Mouse (Mus musculus): Measurements from ENCODE around the gene Dus1l. TPM values are rescaled to one million over a fixed set of nuclear protein-coding genes. Genes with fewer than 3 reads are reported as not detected.
A peak's percentile ranks its signal among the peaks of the same experiment; 100 is the strongest.
"Not testable (repeated sequence)": the region's sequence is repeated elsewhere in the genome, so short reads cannot be mapped to it uniquely, and the experiment has no call there.

Gene Dus1l
- total RNA-seq (2018; cell fraction: chromatin; rRNA removed), result 10 to 100 TPM; 15.6 to 84.1 (median 48.7) TPM
- 10 to 100 TPM; 21.2 to 37.4 (median 31.3) TPM for total RNA-seq (2018; cell fraction: cytosol; rRNA removed)
- 10 to 100 TPM; 12.8 to 57.1 (median 31.4) TPM for total RNA-seq (2018; cell fraction: nucleus; rRNA removed)
- 17.1 to 33.6 TPM (median 26.6 TPM) in 3 replicates for polyA plus RNA-seq (2018)

DNA sequence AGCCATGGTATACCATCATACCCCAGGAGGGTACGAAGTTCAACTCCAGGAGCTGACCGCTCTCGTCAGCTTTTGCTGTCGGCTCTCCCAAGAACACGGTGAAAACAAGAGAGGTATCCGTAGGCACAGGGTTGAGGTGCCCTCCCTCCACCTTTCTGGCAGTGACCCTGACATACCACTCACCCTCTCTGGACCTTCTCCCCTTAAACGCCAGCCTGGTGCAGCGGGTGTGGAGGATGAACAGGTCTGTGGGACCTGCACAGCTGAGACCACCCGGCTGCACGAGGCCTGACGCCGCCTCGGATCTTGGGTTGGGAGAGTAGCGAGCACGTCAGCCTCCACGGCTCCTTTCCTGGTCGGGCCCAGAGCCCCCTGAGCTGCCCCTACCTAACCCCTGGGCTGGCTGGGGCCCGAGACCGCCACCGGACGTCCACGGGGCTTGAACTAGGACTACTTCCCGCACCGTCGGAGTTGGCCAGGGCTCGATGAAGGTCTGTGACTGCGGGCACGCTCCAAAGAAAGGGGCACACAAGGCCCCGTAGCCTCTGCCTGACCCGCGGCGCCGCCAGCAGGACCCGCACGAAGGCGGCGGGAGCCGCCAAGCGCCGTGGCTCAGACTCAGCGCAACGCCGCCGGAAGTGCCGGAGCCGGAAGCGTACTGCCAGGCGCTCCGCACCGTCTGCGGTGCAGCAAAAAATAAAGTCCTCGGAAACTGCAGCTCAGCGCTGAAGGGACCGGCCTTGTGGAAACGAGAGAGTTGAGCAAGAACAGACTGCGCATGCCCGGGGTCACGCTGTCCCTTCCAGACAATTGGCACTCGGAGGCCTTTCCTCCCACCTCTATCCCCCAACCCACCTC lies at the start of gene Dus1l:
Gene Dus1l (minus strand): TSS at position 648 of the 858 bp plus-strand sequence.
- H3K79me2 ChIP-seq (ENCODE audit: inconsistent target), result peaks cover 21% of the 10 kb centered on the region
- H3K27ac ChIP-seq, result peak within 1 kb of the TSS; percentile 43
- peaks cover 31% of the 10 kb centered on the region for H3K36me3 ChIP-seq (ENCODE audit: inconsistent target)
- H3K4me3 ChIP-seq (ENCODE audit: inconsistent target), result peak within 1 kb of the TSS; percentile 83
- 1% methylated on average over 59 of the region's 59 CpGs for WGBS (ENCODE audit: missing documents)

DNA sequence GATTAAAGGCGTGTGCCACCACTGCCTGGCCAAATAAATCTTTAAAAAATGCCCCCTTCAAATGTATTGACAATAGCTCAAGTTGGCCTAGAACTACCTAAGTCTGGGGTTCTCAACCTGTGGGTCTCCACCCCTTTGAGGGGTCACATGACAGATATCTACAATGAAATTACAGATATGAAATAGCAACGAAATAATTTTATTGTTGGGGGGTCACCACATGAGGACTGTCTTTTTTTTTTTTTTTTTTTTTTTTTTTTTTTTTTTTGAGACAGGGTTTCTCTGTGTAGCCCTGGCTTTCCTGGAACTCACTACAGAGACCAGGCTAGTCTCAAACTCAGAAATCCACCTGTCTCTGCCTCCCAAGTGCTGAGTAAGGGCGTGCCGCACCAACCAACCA lies 48.1 kb upstream of the Dus1l start:
- H3K4me3 ChIP-seq (ENCODE audit: inconsistent target), result no peak overlapping the region
- WGBS (ENCODE audit: missing documents), result 82% methylated on average over 1 of the region's 4 CpGs

GRCm38 (mm10) chr11:120833555-120834280 lies 37.5 kb upstream of the Dus1l start:
- 93% methylated on average over 8 of the region's 8 CpGs for WGBS (ENCODE audit: missing documents)
- Histone ChIP-seq H3K4me3 (ENCODE audit: inconsistent target) (no peak overlapping the region), H3K27ac (no peak overlapping the region), H3K36me3 (ENCODE audit: inconsistent target) (no peaks in the 10 kb centered on the region), H3K79me2 (ENCODE audit: inconsistent target) (no peaks in the 10 kb centered on the region)

More for the DNA sequence above, 48.1 kb upstream of the Dus1l start:
- Histone ChIP-seq H3K36me3 (ENCODE audit: inconsistent target) (no peaks in the 10 kb centered on the region), H3K27ac (no peak overlapping the region), H3K79me2 (ENCODE audit: inconsistent target) (no peaks in the 10 kb centered on the region)

GRCm38 (mm10) chr11:120832962-120833361 lies 36.8 kb upstream of the Dus1l start:
- WGBS (ENCODE audit: missing documents), result 96% methylated on average over 4 of the region's 5 CpGs
- H3K27ac ChIP-seq; H3K36me3 ChIP-seq (ENCODE audit: inconsistent target); H3K4me3 ChIP-seq (ENCODE audit: inconsistent target); H3K79me2 ChIP-seq (ENCODE audit: inconsistent target): not testable (repeated sequence)

DNA sequence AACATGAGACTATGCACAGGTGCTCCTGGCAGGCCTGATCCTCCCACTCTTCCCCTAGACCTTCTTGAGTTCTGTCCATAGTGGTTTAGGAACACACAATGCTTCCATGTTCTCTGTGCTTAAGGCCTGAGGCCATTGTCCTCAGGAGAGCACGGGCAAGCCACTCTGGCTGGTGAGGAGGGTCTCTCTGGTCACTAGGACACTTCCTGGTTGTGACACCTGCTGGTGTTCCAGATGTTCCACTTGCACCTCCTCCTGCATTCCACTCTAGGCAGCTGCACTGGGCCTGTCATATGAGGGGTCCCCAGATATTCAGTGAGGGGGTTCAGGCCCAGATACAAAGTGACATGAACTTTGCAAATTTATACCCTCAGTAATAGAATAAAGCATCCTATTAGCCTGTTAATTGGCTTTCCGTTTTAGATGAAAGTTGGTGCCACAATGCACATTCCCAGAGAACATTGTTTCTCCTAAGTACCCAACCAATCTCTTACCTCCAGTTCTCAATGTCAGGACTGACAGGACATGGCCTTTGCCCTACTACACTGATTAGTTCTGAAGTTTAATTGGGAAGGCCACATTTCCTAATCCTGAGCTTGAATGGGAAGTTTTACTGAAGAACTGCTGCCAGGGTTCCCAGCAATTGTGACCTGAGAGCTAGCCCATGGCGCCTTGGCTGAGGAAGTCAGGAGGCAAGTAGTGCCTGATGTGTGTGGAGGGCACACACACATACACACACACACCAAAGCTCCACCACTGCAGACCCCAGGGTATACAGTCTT lies 35.6 kb upstream of the Dus1l start:
- no peak overlapping the region for H3K27ac ChIP-seq
- 94% methylated on average over 3 of the region's 3 CpGs for WGBS (ENCODE audit: missing documents)
- H3K4me3 ChIP-seq (ENCODE audit: inconsistent target), result no peak overlapping the region

DNA sequence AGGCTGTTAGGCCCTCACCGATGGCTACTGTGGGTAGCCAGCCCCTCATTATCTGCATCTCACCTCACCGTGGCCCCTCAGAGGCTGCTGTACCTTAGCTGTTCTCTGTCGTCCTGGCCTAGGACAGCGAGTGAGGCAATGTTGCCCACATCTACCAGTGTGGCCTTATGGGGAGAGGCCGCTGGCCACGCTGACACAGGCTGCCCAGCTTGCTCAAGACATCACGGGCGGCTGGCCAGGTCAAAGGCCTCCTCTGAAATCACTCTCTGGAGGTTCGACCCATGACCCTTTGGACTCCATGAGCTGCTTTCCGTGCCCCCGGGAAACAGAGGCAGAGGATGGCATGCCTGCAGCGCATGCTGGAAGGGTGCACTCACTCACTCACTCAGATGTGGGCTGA lies 34.5 kb upstream of the Dus1l start:
- WGBS (ENCODE audit: missing documents), result 98% methylated on average over 12 of the region's 12 CpGs
- no peaks in the 10 kb centered on the region for H3K36me3 ChIP-seq (ENCODE audit: inconsistent target)

More for the DNA sequence above, 35.6 kb upstream of the Dus1l start:
- Histone ChIP-seq H3K36me3 (ENCODE audit: inconsistent target) (no peaks in the 10 kb centered on the region), H3K79me2 (ENCODE audit: inconsistent target) (no peaks in the 10 kb centered on the region)

DNA sequence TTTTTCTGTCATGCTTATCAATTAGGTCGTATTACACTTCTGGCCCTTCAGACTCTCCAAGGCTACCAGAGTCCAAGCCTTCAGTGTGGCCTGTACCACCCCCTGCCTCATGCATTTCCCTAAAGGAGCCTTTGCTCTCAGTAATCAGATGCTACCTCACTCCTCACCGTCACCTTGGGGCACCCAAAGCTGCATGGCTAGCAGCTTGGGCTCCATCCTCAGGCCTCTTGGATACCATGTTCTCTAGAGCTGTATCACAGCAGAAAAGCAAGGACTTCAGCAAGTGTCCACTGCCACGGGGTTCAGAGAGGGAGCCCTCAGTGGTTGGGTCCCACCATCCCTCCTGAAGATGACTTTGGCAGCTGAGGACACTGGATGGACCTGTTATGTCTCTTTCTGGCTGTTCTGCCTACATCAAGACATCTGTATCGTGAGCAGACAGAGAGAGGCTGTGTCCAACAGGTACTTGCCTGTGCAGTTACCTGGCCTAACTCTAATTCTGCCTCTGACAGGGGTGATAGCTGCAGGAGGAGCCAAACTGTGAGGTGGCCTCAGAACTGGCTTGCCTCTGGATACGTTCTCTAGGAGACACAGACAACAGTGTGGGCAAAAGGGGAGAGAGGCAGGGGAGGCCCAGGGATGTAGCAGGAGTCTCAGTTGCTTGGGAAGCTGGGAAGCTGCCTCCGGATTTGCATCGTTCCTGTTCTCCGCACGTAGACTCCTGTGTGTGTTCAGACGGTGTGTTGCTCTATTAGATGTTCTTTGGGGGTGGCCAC lies 33.7 kb upstream of the Dus1l start:
- Histone ChIP-seq H3K36me3 (ENCODE audit: inconsistent target) (no peaks in the 10 kb centered on the region), H3K4me3 (ENCODE audit: inconsistent target) (no peak overlapping the region), H3K27ac (no peak overlapping the region), H3K79me2 (ENCODE audit: inconsistent target) (no peaks in the 10 kb centered on the region)
- 98% methylated on average over 10 of the region's 10 CpGs for WGBS (ENCODE audit: missing documents)

More for the DNA sequence above, 34.5 kb upstream of the Dus1l start:
- H3K79me2 ChIP-seq (ENCODE audit: inconsistent target), result no peaks in the 10 kb centered on the region
- H3K4me3 ChIP-seq (ENCODE audit: inconsistent target), result no peak overlapping the region
- H3K27ac ChIP-seq, result no peak overlapping the region

DNA sequence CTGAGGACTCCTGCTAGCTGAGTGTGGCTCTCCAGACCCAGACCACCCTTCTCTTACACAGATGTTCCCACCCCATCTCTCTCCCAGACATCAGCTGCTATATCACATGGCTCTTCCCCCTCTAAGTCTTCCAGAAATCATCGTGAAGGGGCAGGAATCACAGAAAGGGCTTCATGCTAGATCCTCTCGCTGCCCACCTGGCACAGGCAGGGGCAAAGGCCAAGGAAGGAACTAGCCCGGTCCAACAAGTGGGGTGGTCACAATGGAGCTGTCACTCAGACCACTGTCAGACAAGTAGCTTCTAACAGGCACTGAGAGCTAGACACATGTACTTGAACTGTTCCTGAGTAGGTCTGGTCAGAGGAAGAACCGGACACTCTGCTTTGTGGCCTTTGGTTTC lies 32.2 kb upstream of the Dus1l start:
- 83% methylated on average over 4 of the region's 4 CpGs for WGBS (ENCODE audit: missing documents)
- no peak overlapping the region for H3K27ac ChIP-seq
- H3K4me3 ChIP-seq (ENCODE audit: inconsistent target), result no peak overlapping the region
- peaks cover under 1% of the 10 kb centered on the region; the same call in 1 of the 2 replicates for H3K79me2 ChIP-seq (ENCODE audit: inconsistent target)
- H3K36me3 ChIP-seq (ENCODE audit: inconsistent target), result no peaks in the 10 kb centered on the region

DNA sequence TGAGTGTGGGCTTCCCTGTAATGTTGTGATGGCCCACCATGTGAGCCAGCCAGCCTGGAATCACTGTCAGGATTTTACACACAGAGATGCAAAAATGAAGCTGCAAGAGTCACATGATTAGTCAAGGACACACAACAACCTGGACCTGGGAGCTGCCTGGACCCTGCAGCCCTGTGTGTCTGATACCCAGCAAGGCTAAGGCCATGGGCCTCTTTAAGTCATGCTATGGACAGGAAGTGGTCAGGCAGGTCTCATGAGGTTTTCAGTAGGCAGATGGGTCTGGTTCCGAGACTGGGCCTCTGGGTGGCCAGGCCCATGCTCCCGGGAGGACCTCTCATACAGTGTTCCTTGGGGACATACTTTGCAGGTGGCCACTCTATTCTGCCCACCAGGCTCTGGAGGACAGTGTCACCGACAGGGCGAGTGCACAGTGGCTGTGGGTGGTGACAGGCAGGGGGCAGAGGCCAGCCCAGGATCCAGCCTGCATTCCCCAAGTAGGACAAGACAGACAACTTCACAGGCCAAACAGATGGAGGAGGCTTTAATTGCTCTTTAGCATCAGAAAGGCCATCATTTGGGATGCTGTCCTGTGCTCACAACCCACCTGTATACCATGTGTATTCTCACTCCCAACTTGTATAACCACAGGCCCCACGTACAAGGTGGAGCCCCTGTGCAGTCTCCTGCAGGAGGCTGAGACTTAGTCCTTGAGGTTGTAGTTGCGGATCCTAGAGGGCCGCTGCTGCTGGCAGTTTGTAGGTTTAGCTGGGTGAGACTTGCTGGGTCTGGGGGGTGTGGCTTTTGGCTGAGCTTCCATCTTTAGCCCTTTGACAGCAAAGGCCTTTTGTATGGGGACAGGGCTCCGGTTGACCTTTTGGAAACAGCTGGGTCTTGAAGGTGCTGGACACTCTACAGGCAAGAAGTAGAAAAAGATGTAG lies 30.1 kb upstream of the Dus1l start:
- H3K27ac ChIP-seq, result no peak overlapping the region
- no peak overlapping the region for H3K4me3 ChIP-seq (ENCODE audit: inconsistent target)
- WGBS (ENCODE audit: missing documents), result 96% methylated on average over 8 of the region's 8 CpGs
- no peaks in the 10 kb centered on the region for H3K36me3 ChIP-seq (ENCODE audit: inconsistent target)
- peaks cover 22% of the 10 kb centered on the region for H3K79me2 ChIP-seq (ENCODE audit: inconsistent target)

DNA sequence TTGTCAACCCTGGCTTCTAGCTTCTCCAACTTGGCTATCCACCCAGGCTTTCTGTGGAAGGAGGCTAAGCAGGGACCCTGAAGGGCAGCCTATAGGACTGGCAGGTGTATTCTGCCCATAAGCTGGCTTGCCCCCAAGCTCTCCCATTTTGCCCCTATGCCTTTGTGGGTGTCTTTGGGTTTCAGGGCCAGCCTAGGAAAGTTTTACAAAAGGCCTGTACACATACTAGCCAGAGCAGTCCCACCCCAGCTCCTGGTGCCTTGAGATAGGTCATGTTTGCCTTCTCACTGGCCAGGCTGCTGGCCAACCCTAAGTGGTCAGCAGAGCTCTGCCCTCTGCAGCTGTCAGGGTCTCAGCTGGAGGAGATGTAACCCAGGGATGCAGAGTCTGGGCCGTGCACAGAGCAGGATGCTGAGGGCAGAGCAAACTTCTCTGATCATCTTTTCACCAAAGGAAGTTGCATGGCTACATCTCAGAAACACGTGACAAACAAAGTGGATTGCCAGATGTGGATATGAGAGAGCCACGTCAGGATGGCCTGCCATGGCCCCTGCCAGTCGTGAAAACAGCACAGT lies 29.2 kb upstream of the Dus1l start:
- H3K27ac ChIP-seq, result peak overlapping the region; percentile 32
- no peaks in the 10 kb centered on the region; the same call in 1 of the 2 replicates for H3K36me3 ChIP-seq (ENCODE audit: inconsistent target)
- WGBS (ENCODE audit: missing documents), result 71% methylated on average over 4 of the region's 4 CpGs
- H3K4me3 ChIP-seq (ENCODE audit: inconsistent target), result peak overlapping the region; percentile 20; the same call in 1 of the 2 replicates
- peaks cover 31% of the 10 kb centered on the region for H3K79me2 ChIP-seq (ENCODE audit: inconsistent target)

DNA sequence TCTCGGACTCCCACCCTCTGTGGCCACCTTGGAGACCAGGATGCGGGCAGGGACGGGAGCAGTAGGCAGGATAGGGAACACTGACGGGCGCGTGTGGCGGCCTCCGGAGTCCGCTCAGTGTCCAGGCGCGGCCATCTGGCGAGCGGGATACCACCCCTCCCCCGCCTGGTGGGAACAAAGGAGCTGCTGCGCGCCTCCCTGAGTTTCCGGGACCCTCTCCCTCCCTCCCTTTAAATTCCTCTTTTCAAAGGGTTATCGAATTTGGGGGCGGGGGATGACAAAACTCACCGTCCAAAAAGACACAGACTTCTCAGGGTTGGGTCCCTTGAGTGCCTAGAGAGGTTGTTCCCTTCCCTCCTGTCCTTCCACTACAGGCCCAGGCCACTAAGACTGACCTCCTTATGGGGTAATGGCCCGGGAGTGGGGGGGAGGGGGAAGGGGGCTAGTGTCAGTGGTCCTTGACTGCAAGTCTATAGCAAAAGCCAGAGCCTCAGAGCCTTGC lies 28.6 kb upstream of the Dus1l start:
- H3K4me3 ChIP-seq (ENCODE audit: inconsistent target), result peak overlapping the region; percentile 20
- 7% methylated on average over 21 of the region's 21 CpGs for WGBS (ENCODE audit: missing documents)

More for the DNA sequence above, 28.6 kb upstream of the Dus1l start:
- Histone ChIP-seq H3K36me3 (ENCODE audit: inconsistent target) (peaks cover under 1% of the 10 kb centered on the region; the same call in 1 of the 2 replicates), H3K27ac (peak overlapping the region; percentile 32), H3K79me2 (ENCODE audit: inconsistent target) (peaks cover 36% of the 10 kb centered on the region)

Data from macrophage (primary cell).